In the genomic region with DNA sequence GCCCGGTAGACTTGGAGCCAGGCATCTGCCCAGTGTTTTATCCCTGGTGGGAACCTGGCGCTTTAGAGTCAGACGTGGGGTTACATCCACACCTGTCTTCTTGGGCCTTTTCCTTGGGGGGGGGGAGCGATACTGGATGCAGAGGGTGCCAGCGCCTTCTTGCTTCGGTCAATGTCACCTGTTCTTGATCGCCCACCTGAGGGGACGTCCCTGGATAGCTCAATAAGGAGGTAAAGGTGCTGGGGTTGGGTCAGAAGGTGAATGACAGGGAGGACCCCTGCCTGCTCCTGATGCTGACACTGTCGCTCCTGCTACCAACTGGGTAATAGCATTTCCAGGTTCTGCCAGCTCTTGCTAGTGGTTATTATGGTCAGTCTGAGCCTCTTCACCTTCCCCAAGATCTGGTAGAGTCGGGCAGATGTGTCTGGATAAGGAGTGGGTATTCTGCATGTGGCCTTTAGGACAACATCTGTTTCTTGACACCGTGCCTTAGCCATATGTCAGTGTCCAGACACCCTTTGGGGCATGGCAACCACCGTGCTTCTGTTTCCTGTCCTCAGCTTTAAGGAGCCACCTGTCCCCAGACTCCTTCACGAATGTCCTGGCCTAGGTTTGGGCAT, we compare ENCODE assay signal across 10 mouse cellular contexts. TPM values are rescaled to one million over a fixed set of nuclear protein-coding genes. Genes with fewer than 3 reads are reported as not detected.
DNase-seq lines count a peak whose midpoint lies in the region; ATAC-seq lines count a peak whose summit lies in the region.
"Had no signal": no experiment of that assay in that cellular context is flagged by ENCODE, and none has a peak within 500 bp of the region (broad histone marks: within the 10 kb centered on the region; RNA-seq: fewer than 3 reads in every experiment).

No protein-coding gene starts in this region.

- peak overlapping the region; percentile 95 for H3K4me2 ChIP-seq in heart, embryonic 11.5 days
- H3K4me2 ChIP-seq in midbrain, embryonic 12.5 days (replicated peaks) = peak overlapping the region; percentile 92

- H3K4me3 ChIP-seq in heart, embryonic 11.5 days (ENCODE audit: low read depth, low read length) = peak overlapping the region; percentile 80
- H3K4me3 ChIP-seq in brown adipose tissue, adult 24 weeks (ENCODE audit: insufficient read depth, low read depth, low read length) = peak overlapping the region; percentile 52
- peak overlapping the region; percentile 74 for H3K4me3 ChIP-seq in hindbrain, embryonic 10.5 days
- H3K4me3 ChIP-seq in midbrain, embryonic 12.5 days = peak overlapping the region; percentile 85

- DNase-seq in heart, postnatal 4 days = no peak
- no peak for DNase-seq in hindbrain, embryonic 10.5 days (ENCODE audit: low spot score)
- no peak for DNase-seq in adrenal gland, postnatal 25 days
- DNase-seq in right cerebral cortex, adult 18-20 months = no peak
- no peak for DNase-seq in urinary bladder, postnatal 10 days (ENCODE audit: low spot score)
- DNase-seq: adrenal gland, adult 2 months had no signal

- peak overlapping the region; percentile 68 for H3K9ac ChIP-seq in heart, embryonic 11.5 days (ENCODE audit: low read depth, low read length)
- peak overlapping the region; percentile 89 for H3K9ac ChIP-seq in midbrain, embryonic 12.5 days (replicated peaks)
- H3K9ac ChIP-seq: liver, embryonic 14.5 days had no signal

- WGBS in heart, embryonic 11.5 days (ENCODE audit: insufficient replicate concordance) = 18% methylated on average over 13 of the region's 13 CpGs
- 20% methylated on average over 13 of the region's 13 CpGs for WGBS in hindbrain, embryonic 10.5 days
- WGBS in midbrain, embryonic 12.5 days = 22% methylated on average over 13 of the region's 13 CpGs

- no peaks in the 10 kb centered on the region for H3K36me3 ChIP-seq in heart, embryonic 11.5 days (ENCODE audit: control insufficient read depth, insufficient read depth, low read length)
- no peaks in the 10 kb centered on the region for H3K36me3 ChIP-seq in hindbrain, embryonic 10.5 days
- no peaks in the 10 kb centered on the region for H3K36me3 ChIP-seq in midbrain, embryonic 12.5 days

- peaks cover 4% of the 10 kb centered on the region; the same call in 1 of the 2 replicates for H3K4me1 ChIP-seq in heart, embryonic 11.5 days (ENCODE audit: control insufficient read depth, insufficient read depth, low read length)
- no peaks in the 10 kb centered on the region for H3K4me1 ChIP-seq in brown adipose tissue, adult 24 weeks (ENCODE audit: control insufficient read depth, insufficient read depth, insufficient read length, low read length)
- peaks cover 46% of the 10 kb centered on the region for H3K4me1 ChIP-seq in hindbrain, embryonic 10.5 days (replicated peaks)
- peaks cover 38% of the 10 kb centered on the region for H3K4me1 ChIP-seq in midbrain, embryonic 12.5 days

- no peak for ATAC-seq in heart, embryonic 11.5 days (replicated peaks; ENCODE audit: insufficient number of reproducible peaks, low FRiP score, low TSS enrichment)
- ATAC-seq in midbrain, embryonic 12.5 days (ENCODE audit: low FRiP score, low read depth) = no peak

- no peak overlapping the region; the same call in 1 of the 2 replicates for H3K27ac ChIP-seq in heart, embryonic 11.5 days (ENCODE audit: low read depth, low read length)
- H3K27ac ChIP-seq in brown adipose tissue, adult 24 weeks (replicated peaks; ENCODE audit: low read depth, low read length) = no peak overlapping the region
- peak overlapping the region; percentile 89 for H3K27ac ChIP-seq in hindbrain, embryonic 10.5 days
- H3K27ac ChIP-seq in midbrain, embryonic 12.5 days (replicated peaks) = no peak overlapping the region
- H3K27ac ChIP-seq: liver, embryonic 14.5 days had no signal

- no peaks in the 10 kb centered on the region for H3K9me3 ChIP-seq in heart, embryonic 11.5 days (replicated peaks; ENCODE audit: control insufficient read depth, low read length)
- no peaks in the 10 kb centered on the region for H3K9me3 ChIP-seq in hindbrain, embryonic 10.5 days
- H3K9me3 ChIP-seq in midbrain, embryonic 12.5 days = no peaks in the 10 kb centered on the region

- peaks cover 56% of the 10 kb centered on the region for H3K27me3 ChIP-seq in heart, embryonic 11.5 days (ENCODE audit: control insufficient read depth, insufficient read depth, low read length)
- peaks cover 90% of the 10 kb centered on the region for H3K27me3 ChIP-seq in hindbrain, embryonic 10.5 days (ENCODE audit: insufficient read depth, poor library complexity, severe bottlenecking)
- H3K27me3 ChIP-seq in midbrain, embryonic 12.5 days = peaks cover 73% of the 10 kb centered on the region

RNA-seq across cellular contexts. Expression of a gene that starts 1.4 kb away (rescaled TPM):
- 5.9 and 7.1 TPM in 2 replicates for polyA plus RNA-seq in heart, embryonic 11.5 days (2014; fragmentation: Nextera tagmentation; extraction: Ambion mirVana)
- 10 to 100 TPM; 21.2 to 23.1 TPM for total RNA-seq in heart, postnatal 4 days (2021)
- polyA plus RNA-seq in brown adipose tissue, adult 24 weeks (2012; ENCODE audit: insufficient read depth, insufficient read length, missing spikeins) = not detected in 2 replicates
- polyA plus RNA-seq in hindbrain, embryonic 10.5 days (2016; fragmentation: Nextera tagmentation; extraction: Ambion mirVana) = 0.87 and 2.9 TPM in 2 replicates
- 3.7 and 4.1 TPM in 2 replicates for polyA plus RNA-seq in midbrain, embryonic 12.5 days (2016; fragmentation: Nextera tagmentation; extraction: Ambion mirVana)
- 5.6 and 6.9 TPM in 2 replicates for total RNA-seq in adrenal gland, postnatal 25 days (2021)
